Mouse (Mus musculus): ENCODE data around the gene Gbf1.

DNA sequence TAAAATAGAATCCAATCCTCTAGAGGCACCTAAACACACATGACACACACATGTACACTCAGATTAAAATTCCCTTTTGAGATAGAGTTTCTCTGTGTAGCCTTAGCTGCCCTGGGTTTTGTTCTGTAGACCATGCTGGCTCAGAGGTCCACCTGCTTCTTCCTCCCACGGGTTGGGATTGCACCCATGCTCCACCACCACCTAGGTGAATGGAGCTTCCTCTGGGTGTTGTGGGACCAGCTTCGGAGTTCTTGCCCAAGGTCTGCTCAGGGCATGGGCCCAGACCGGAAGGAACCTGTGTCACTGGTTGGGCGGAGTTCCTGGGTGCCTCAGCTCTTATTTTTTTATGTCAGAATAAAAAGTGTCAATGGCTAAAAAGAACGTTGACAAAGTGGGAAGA is 62.2 kb downstream of the Gbf1 start:
- TF ChIP-seq CTCF (IDR thresholded peaks at IDR 0.05; ENCODE audit: insufficient read depth, low read length), result no peak
- no peak for TF ChIP-seq POLR2A (IDR thresholded peaks at IDR 0.05; ENCODE audit: borderline replicate concordance, extremely low read depth, low read depth, low read length)
